Comparison of ENCODE assay signal across 8 mouse cellular contexts in genomic region chr12:31374603-31375282, GRCm38 (mm10). TPM values are rescaled to one million over a fixed set of nuclear protein-coding genes. Genes with fewer than 3 reads are reported as not detected.
A peak's percentile ranks its signal among the peaks of the same experiment; 100 is the strongest.
DNase-seq lines count a peak whose midpoint lies in the region; ATAC-seq lines count a peak whose summit lies in the region.

No protein-coding gene starts in this region.

- ATAC-seq in heart, embryonic 11.5 days (replicated peaks; ENCODE audit: insufficient number of reproducible peaks, low FRiP score, low TSS enrichment), result no peak
- peak; percentile 90 for ATAC-seq in megakaryocyte-erythroid progenitor cell, adult 5-6 weeks (replicated peaks; ENCODE audit: low FRiP score, low TSS enrichment, poor library complexity, severe bottlenecking)

- WGBS in heart, embryonic 11.5 days (ENCODE audit: insufficient replicate concordance), result 39% methylated on average over 9 of the region's 9 CpGs

- no peak overlapping the region for H3K4me3 ChIP-seq in heart, embryonic 11.5 days (ENCODE audit: low read depth, low read length)

- H3K4me2 ChIP-seq in heart, embryonic 11.5 days, result no peak overlapping the region

- H3K27me3 ChIP-seq in heart, embryonic 11.5 days (ENCODE audit: control insufficient read depth, insufficient read depth, low read length), result no peaks in the 10 kb centered on the region

- H3K27ac ChIP-seq in heart, embryonic 11.5 days (ENCODE audit: low read depth, low read length), result no peak overlapping the region

- no peaks in the 10 kb centered on the region for H3K36me3 ChIP-seq in heart, embryonic 11.5 days (ENCODE audit: control insufficient read depth, insufficient read depth, low read length)

- peak; percentile 71 to 83 for DNase-seq in heart, adult 18-20 months
- peak; percentile 81 to 83 for DNase-seq in cerebellum, postnatal 14 days
- peak; percentile 25 to 42 for DNase-seq in frontal cortex, postnatal 25 days (ENCODE audit: low spot score in 2 of 2)
- DNase-seq in hindlimb bud, embryonic 11.5 days (ENCODE audit: extremely low spot score, low read depth, low spot score), result peak; percentile 54
- peak; percentile 29 for DNase-seq in left cerebral cortex, adult 11 months (ENCODE audit: low spot score)
- DNase-seq in right cerebral cortex, postnatal 14 days, result peak; percentile 56

- H3K4me1 ChIP-seq in heart, embryonic 11.5 days (ENCODE audit: control insufficient read depth, insufficient read depth, low read length), result peaks cover 8% of the 10 kb centered on the region; the same call in 1 of the 2 replicates

- no peak overlapping the region for H3K9ac ChIP-seq in heart, embryonic 11.5 days (ENCODE audit: low read depth, low read length)

- no peaks in the 10 kb centered on the region for H3K9me3 ChIP-seq in heart, embryonic 11.5 days (replicated peaks; ENCODE audit: control insufficient read depth, low read length)

RNA-seq across cellular contexts. Expression of gene Slc26a3, which starts 15.9 kb away (rescaled TPM):
- total RNA-seq in heart, adult 18-20 months (2021), result 1 to 10 TPM in 1 of 2 experiments, under 1 TPM in 1; 0.67 to 1.5 TPM
- polyA plus RNA-seq in heart, embryonic 11.5 days (2014; fragmentation: Nextera tagmentation; extraction: Ambion mirVana), result 0.07 TPM in 1 of 2 replicates, not detected in the other
- not detected in 2 replicates for total RNA-seq in megakaryocyte-erythroid progenitor cell, adult 5-6 weeks (2014; fragmentation: Nextera tagmentation)
- not detected in 2 replicates for total RNA-seq in megakaryocyte-erythroid progenitor cell, adult 5-6 weeks (2017)

RNA-seq across cellular contexts. Expression of gene Dld, which starts 23.5 kb away (rescaled TPM):
- 100 to 1,000 TPM; 445 to 463 TPM for total RNA-seq in heart, adult 18-20 months (2021)
- 207 and 218 TPM in 2 replicates for polyA plus RNA-seq in heart, embryonic 11.5 days (2014; fragmentation: Nextera tagmentation; extraction: Ambion mirVana)
- total RNA-seq in megakaryocyte-erythroid progenitor cell, adult 5-6 weeks (2014; fragmentation: Nextera tagmentation), result 81.1 and 83.7 TPM in 2 replicates
- total RNA-seq in megakaryocyte-erythroid progenitor cell, adult 5-6 weeks (2017), result 165 and 177 TPM in 2 replicates

Comparison
In these comparisons a context has a peak if more than half of its experiments do, and no peak if none do; other contexts are left out.
1. DNase-seq: peak in every context shown above with its lines; median percentile 82 in cerebellum, postnatal 14 days; 77 in heart, adult 18-20 months; 56 in right cerebral cortex, postnatal 14 days; 54 in hindlimb bud, embryonic 11.5 days; 34 in frontal cortex, postnatal 25 days; 29 in left cerebral cortex, adult 11 months.